Mouse (Mus musculus): Measurements from ENCODE around the gene Olfr90.

DNA sequence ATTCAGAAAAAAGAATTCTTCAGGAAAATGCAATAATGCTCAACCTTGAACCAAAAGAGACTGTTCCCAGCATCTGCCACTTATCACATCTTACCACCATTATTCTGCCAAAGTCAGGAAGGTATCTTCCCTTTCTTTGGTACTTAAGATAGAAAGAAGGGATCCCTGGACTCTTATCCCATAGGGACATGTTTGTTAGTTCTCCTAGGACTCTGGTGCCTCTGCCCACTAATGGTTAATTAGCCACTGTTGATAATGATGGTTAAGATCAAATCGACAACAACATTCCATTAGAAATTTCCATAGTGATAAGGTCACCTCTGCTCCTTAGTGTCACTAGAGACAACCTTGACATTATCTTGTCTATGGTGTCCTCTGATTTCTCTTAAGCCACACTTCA is 9.9 kb upstream of the Olfr90 start, which contains the start of gene Olfr91:
- TF ChIP-seq MAX (IDR thresholded peaks at IDR 0.05) (no peak), USF1 (IDR thresholded peaks at IDR 0.05; ENCODE audit: low read depth) (no peak), CTCF (IDR thresholded peaks at IDR 0.05; ENCODE audit: control insufficient read depth, insufficient read depth, insufficient read length) (no peak), FOSL1 (IDR thresholded peaks at IDR 0.05; ENCODE audit: insufficient read depth, low read length, poor library complexity, severe bottlenecking) (no peak), CEBPB (IDR thresholded peaks at IDR 0.05; ENCODE audit: low read depth) (no peak), MYOD1 (IDR thresholded peaks at IDR 0.05; ENCODE audit: control insufficient read depth, insufficient read length, low read depth) (no peak)

All from C2C12 (cell line).